Mouse (Mus musculus): ENCODE measurements at regions not wholly inside any gene's neighbourhood (a gene's known extent, or its start where the extent isn't known, plus 50 kb on each side); places are given as distances from the start of the nearest gene placed in this dataset.
A peak's percentile ranks its signal among the peaks of the same experiment; 100 is the strongest.

DNA sequence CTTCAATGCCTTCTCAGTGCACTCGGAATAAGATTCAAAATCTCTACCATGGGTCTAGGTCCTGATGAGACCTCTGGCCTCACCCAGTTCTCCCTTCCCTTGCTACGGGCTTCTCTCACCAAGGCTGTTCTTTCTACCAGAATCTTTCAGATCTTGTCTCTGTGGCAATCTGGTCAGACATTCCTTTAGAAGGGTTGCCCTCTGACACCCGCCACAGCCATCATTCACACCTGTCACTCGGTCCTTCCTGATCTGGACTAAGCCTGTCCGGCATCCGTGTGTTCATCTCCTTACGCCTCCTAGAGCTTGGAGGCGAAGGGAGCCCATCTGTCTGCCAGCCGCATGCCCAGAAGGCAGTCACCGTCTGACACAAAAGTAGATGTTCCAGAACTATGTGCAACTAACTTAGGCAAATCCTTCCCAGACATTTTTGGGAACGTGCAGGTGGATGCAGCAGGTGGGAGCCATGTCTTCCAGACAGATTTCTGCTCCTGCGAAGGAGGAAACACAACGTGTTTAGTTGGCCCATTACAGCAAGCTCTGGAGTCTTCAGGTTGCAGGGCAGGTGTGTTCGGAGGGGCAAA is 77.7 kb downstream of the Fam76b start:
- no peak overlapping the region for H3K4me3 ChIP-seq (ENCODE audit: low read depth, low read length)
- H3K27ac ChIP-seq (ENCODE audit: low read depth, low read length), result no peak overlapping the region
- 87% methylated on average over 14 of the region's 14 CpGs for WGBS
- H3K9ac ChIP-seq (ENCODE audit: low read length), result no peak overlapping the region
- ATAC-seq, result no peak
- no peaks in the 10 kb centered on the region for H3K9me3 ChIP-seq (replicated peaks; ENCODE audit: control insufficient read depth, low read length)
- H3K4me1 ChIP-seq (ENCODE audit: control insufficient read depth, insufficient read depth, low read length), result no peaks in the 10 kb centered on the region
- H3K36me3 ChIP-seq (ENCODE audit: control insufficient read depth, insufficient read depth, low read length), result no peaks in the 10 kb centered on the region
- H3K4me2 ChIP-seq (ENCODE audit: low read length), result no peak overlapping the region
- H3K27me3 ChIP-seq (replicated peaks; ENCODE audit: control insufficient read depth, insufficient read depth, low read length), result no peaks in the 10 kb centered on the region
- DNase-seq (ENCODE audit: low spot score), result no peak

DNA sequence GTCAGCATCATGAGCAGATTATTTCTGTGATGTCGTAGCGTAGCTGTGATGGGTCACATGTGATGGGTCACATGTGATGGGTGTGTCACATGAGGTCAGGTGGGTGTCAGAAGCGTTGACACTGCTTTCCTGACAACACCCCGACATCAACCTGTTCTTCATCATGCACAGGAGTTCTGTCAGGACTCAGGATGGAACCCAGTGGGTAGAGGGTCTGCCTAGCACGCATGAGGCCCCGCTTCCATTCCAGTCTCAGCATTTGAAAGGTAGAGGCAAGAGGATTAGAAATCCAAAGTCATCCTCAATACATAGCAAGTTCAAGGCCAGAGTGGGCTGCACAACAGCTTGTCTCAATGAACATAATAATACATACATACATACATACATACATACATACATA is 79.2 kb downstream of the Fam76b start:
- DNase-seq (ENCODE audit: low spot score) (no peak), ATAC-seq (no peak)
- Histone ChIP-seq H3K9me3 (replicated peaks; ENCODE audit: control insufficient read depth, low read length) (no peaks in the 10 kb centered on the region), H3K27ac (ENCODE audit: low read depth, low read length) (no peak overlapping the region), H3K27me3 (replicated peaks; ENCODE audit: control insufficient read depth, insufficient read depth, low read length) (no peaks in the 10 kb centered on the region), H3K4me1 (ENCODE audit: control insufficient read depth, insufficient read depth, low read length) (no peaks in the 10 kb centered on the region), H3K9ac (ENCODE audit: low read length) (no peak overlapping the region), H3K4me2 (ENCODE audit: low read length) (no peak overlapping the region), H3K36me3 (ENCODE audit: control insufficient read depth, insufficient read depth, low read length) (no peaks in the 10 kb centered on the region), H3K4me3 (ENCODE audit: low read depth, low read length) (no peak overlapping the region)
- WGBS, result 95% methylated on average over 6 of the region's 6 CpGs

DNA sequence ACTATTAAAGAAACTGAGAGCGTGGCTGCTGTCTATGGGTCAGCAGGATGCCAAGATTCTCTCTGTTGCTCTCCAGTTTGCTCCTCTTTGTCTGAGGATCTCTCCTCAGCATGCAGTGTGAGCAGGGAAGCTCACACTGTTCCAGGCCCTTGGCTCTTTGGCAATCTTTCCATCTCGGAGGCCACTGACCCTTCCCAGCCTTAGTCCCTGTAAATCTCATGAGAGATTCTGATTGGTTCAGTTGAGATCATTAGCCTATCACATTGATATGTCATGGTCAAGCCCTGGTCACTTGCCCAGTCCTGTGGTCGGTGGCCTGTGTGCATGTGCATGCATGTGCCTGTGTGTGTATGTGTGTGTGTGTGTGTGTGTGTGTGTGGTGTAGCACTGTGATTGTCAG is 82.1 kb downstream of the Fam76b start:
- H3K4me2 ChIP-seq (ENCODE audit: low read length), result no peak overlapping the region

DNA sequence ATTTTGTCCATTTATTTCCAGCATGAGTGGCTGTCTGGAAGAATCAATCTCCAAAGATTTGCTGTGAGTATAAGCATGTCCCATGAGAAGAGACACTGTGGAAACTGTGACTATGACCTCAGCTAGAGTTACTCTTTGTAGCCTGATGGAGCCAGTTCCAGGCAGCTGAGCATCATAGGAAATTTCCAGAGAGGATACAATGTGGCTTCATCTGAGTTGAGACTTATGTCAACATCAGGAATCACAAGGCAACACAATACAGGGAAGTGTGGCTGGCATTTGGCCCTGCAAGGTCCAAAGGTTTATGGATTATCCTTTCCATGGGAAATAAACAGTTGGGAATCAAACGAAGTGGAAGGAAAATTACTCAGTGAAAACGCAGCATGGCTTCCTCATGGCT is 82.6 kb downstream of the Fam76b start:
- WGBS, result 76% methylated on average over 2 of the region's 2 CpGs
- Histone ChIP-seq H3K27me3 (replicated peaks; ENCODE audit: control insufficient read depth, insufficient read depth, low read length) (no peaks in the 10 kb centered on the region), H3K36me3 (ENCODE audit: control insufficient read depth, insufficient read depth, low read length) (no peaks in the 10 kb centered on the region), H3K27ac (ENCODE audit: low read depth, low read length) (no peak overlapping the region), H3K4me3 (ENCODE audit: low read depth, low read length) (no peak overlapping the region), H3K4me2 (ENCODE audit: low read length) (no peak overlapping the region), H3K9me3 (replicated peaks; ENCODE audit: control insufficient read depth, low read length) (no peaks in the 10 kb centered on the region), H3K9ac (ENCODE audit: low read length) (no peak overlapping the region), H3K4me1 (ENCODE audit: control insufficient read depth, insufficient read depth, low read length) (no peaks in the 10 kb centered on the region)
- ATAC-seq (no peak), DNase-seq (ENCODE audit: low spot score) (no peak)

More for the DNA sequence above, 82.1 kb downstream of the Fam76b start:
- Histone ChIP-seq H3K4me1 (ENCODE audit: control insufficient read depth, insufficient read depth, low read length) (no peaks in the 10 kb centered on the region), H3K9ac (ENCODE audit: low read length) (no peak overlapping the region), H3K36me3 (ENCODE audit: control insufficient read depth, insufficient read depth, low read length) (no peaks in the 10 kb centered on the region), H3K27me3 (replicated peaks; ENCODE audit: control insufficient read depth, insufficient read depth, low read length) (no peaks in the 10 kb centered on the region), H3K27ac (ENCODE audit: low read depth, low read length) (no peak overlapping the region), H3K9me3 (replicated peaks; ENCODE audit: control insufficient read depth, low read length) (no peaks in the 10 kb centered on the region), H3K4me3 (ENCODE audit: low read depth, low read length) (no peak overlapping the region)
- 71% methylated on average over 3 of the region's 3 CpGs for WGBS
- no peak for DNase-seq (ENCODE audit: low spot score)
- ATAC-seq, result no peak

DNA sequence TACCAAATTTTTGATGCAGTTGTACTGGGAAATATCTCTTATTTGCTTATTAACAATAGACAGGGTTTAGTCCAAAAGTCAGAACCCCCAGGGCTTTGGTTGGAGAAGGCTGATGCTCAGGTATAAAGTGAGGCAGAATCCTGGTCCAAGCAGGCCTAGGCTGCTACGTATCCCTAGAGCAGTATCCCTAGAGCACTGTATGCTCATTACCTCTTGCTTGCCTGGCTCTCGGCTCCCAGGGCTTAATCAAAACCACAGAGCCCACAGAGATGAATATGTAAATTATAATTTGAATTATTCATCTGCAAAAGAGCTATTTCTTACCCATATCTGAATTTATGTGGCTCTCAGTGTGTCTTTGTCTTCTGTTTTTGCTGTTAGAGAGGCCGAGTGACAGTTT is 85.9 kb downstream of the Fam76b start:
- 0 out of 2 replicates have a peak, but pooled peaks cover under 1% of the 10 kb centered on the region for H3K4me1 ChIP-seq (ENCODE audit: control insufficient read depth, insufficient read depth, low read length)
- H3K4me2 ChIP-seq (ENCODE audit: low read length), result no peak overlapping the region
- no peaks in the 10 kb centered on the region for H3K27me3 ChIP-seq (replicated peaks; ENCODE audit: control insufficient read depth, insufficient read depth, low read length)
- no peaks in the 10 kb centered on the region for H3K36me3 ChIP-seq (ENCODE audit: control insufficient read depth, insufficient read depth, low read length)
- no peak overlapping the region for H3K27ac ChIP-seq (ENCODE audit: low read depth, low read length)
- WGBS, result 68% methylated on average over 3 of the region's 3 CpGs
- H3K9me3 ChIP-seq (replicated peaks; ENCODE audit: control insufficient read depth, low read length), result no peaks in the 10 kb centered on the region
- no peak for DNase-seq (ENCODE audit: low spot score)
- ATAC-seq, result no peak
- no peak overlapping the region for H3K4me3 ChIP-seq (ENCODE audit: low read depth, low read length)
- no peak overlapping the region for H3K9ac ChIP-seq (ENCODE audit: low read length)

DNA sequence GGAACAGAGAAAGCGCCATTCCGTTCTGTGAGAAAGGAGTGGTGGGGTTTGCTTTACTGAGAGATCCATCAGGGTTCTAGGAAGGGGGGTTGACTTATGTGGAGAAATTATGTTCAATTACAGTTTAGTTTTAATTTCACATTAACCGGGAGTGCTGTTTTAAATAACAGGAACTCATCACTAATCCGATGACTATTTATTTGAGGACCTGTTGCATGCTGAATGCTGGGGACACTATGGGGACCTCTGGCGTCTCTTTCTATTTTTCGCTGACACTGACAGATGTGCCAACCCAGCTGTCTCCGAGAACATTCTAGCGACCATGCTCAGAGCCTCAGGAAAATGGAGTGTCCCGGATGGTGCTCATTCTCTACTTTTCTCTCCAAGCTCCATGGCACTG is 86.6 kb downstream of the Fam76b start:
- Histone ChIP-seq H3K4me2 (ENCODE audit: low read length) (no peak overlapping the region), H3K27ac (ENCODE audit: low read depth, low read length) (no peak overlapping the region), H3K36me3 (ENCODE audit: control insufficient read depth, insufficient read depth, low read length) (no peaks in the 10 kb centered on the region), H3K4me1 (ENCODE audit: control insufficient read depth, insufficient read depth, low read length) (0 out of 2 replicates have a peak, but pooled peaks cover 5% of the 10 kb centered on the region), H3K9me3 (replicated peaks; ENCODE audit: control insufficient read depth, low read length) (no peaks in the 10 kb centered on the region), H3K27me3 (replicated peaks; ENCODE audit: control insufficient read depth, insufficient read depth, low read length) (no peaks in the 10 kb centered on the region), H3K4me3 (ENCODE audit: low read depth, low read length) (no peak overlapping the region), H3K9ac (ENCODE audit: low read length) (no peak overlapping the region)
- ATAC-seq (no peak), DNase-seq (ENCODE audit: low spot score) (no peak)
- 91% methylated on average over 9 of the region's 9 CpGs for WGBS

DNA sequence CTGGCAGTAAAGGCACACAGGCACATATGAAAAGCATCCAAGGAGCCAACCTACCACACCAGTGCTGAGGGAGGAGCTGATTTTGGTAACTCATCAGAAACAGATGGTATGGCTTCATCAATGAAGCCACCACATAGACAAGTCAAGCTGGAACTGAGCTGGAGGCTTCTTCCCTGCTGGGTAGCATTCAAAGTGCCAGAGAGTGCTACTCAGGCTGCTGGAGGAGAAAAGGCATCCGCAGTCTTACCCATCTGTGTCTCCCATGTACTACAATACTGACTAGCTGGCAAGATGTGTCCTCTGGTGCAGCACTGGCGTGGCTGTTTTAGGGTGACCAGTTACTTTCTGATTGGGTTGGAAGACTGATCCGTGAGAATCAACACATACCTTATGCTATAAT is 87.3 kb downstream of the Fam76b start:
- Histone ChIP-seq H3K9me3 (replicated peaks; ENCODE audit: control insufficient read depth, low read length) (no peaks in the 10 kb centered on the region), H3K4me2 (ENCODE audit: low read length) (no peak overlapping the region), H3K4me1 (ENCODE audit: control insufficient read depth, insufficient read depth, low read length) (0 out of 2 replicates have a peak, but pooled peaks cover 5% of the 10 kb centered on the region), H3K36me3 (ENCODE audit: control insufficient read depth, insufficient read depth, low read length) (no peaks in the 10 kb centered on the region), H3K9ac (ENCODE audit: low read length) (no peak overlapping the region), H3K27ac (ENCODE audit: low read depth, low read length) (no peak overlapping the region), H3K4me3 (ENCODE audit: low read depth, low read length) (no peak overlapping the region), H3K27me3 (replicated peaks; ENCODE audit: control insufficient read depth, insufficient read depth, low read length) (no peaks in the 10 kb centered on the region)
- DNase-seq (ENCODE audit: low spot score) (no peak), ATAC-seq (no peak)
- WGBS, result 84% methylated on average over 3 of the region's 3 CpGs

DNA sequence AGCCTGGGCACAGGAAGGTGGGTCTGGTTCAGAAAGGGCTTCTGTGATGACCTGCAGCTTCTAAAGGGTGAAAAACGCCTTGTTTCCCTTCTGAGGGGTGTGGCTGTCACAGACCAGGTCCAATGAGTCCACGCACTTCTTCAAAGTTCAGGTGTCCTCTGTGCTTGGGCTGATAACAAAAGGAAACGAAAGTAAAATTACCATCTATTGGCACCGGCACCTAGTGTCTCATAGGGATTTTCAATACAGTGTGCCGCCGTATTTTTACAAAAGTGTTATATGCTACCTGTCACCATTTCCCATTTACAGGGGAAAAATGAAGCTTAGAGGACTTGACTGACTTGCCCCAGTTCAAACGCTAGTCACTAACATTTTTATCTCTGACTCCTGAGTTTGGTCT is 89.3 kb downstream of the Fam76b start:
- H3K9me3 ChIP-seq (replicated peaks; ENCODE audit: control insufficient read depth, low read length), result no peaks in the 10 kb centered on the region
- H3K36me3 ChIP-seq (ENCODE audit: control insufficient read depth, insufficient read depth, low read length), result no peaks in the 10 kb centered on the region
- no peak overlapping the region for H3K27ac ChIP-seq (ENCODE audit: low read depth, low read length)
- ATAC-seq, result no peak
- WGBS, result 92% methylated on average over 7 of the region's 7 CpGs
- H3K4me3 ChIP-seq (ENCODE audit: low read depth, low read length), result no peak overlapping the region
- no peak overlapping the region for H3K4me2 ChIP-seq (ENCODE audit: low read length)
- no peak overlapping the region for H3K9ac ChIP-seq (ENCODE audit: low read length)
- DNase-seq (ENCODE audit: low spot score), result no peak
- H3K4me1 ChIP-seq (ENCODE audit: control insufficient read depth, insufficient read depth, low read length), result 0 out of 2 replicates have a peak, but pooled peaks cover 5% of the 10 kb centered on the region
- no peaks in the 10 kb centered on the region for H3K27me3 ChIP-seq (replicated peaks; ENCODE audit: control insufficient read depth, insufficient read depth, low read length)

DNA sequence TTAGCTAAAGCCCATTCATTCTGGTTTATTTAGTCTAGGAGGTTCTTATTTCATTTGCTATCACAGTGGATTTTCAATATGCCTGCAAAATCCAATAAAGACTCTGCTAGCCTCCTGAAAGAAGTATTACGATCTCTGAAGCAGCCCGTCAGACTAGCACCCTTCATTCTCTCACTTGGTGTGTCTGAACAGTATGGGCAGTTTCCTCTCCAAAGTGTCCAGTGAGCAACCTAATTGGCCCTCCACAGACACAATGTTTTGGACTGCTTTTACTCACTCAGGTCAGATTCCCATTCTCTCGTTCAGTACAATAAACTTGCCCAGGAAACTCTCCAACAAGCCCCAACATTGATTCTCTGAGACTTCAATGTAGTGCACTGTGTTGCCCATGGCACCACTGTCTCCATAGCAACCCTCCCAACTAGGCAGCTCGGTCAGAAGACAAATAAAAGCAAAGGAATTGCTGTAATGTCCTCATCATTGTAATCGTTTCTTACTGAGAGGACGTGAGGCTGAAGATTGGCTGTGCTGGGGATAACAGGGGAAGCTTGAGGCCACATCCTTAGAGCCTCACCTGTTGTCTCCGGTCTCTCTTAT is 91.2 kb downstream of the Fam76b start:
- Histone ChIP-seq H3K9ac (ENCODE audit: low read length) (no peak overlapping the region), H3K9me3 (replicated peaks; ENCODE audit: control insufficient read depth, low read length) (no peaks in the 10 kb centered on the region), H3K36me3 (ENCODE audit: control insufficient read depth, insufficient read depth, low read length) (no peaks in the 10 kb centered on the region), H3K4me2 (ENCODE audit: low read length) (no peak overlapping the region), H3K27ac (ENCODE audit: low read depth, low read length) (no peak overlapping the region), H3K4me3 (ENCODE audit: low read depth, low read length) (no peak overlapping the region), H3K4me1 (ENCODE audit: control insufficient read depth, insufficient read depth, low read length) (0 out of 2 replicates have a peak, but pooled peaks cover 5% of the 10 kb centered on the region), H3K27me3 (replicated peaks; ENCODE audit: control insufficient read depth, insufficient read depth, low read length) (no peaks in the 10 kb centered on the region)
- peak; percentile 76 for DNase-seq (ENCODE audit: low spot score)
- 22% methylated on average over 7 of the region's 7 CpGs for WGBS
- ATAC-seq, result peak; percentile 86; the same call in 1 of the 2 replicates
